Mouse (Mus musculus) urinary bladder, postnatal 25 days (tissue): ENCODE measurements around the gene 4930544D05Rik.

ENCODE experiments used
- DNase-seq: peaks from one replicate; pipeline ENCODE4 v3.0.0; 2022; ENCODE audit warnings: low spot score

The 4930544D05Rik gene

GRCm38 (mm10) chr11:70643051-70643450 is 27.4 kb downstream of the 4930544D05Rik start:
- DNase-seq: no peak

GRCm38 (mm10) chr11:70644564-70645103 is 29.0 kb downstream of the 4930544D05Rik start:
- no peak for DNase-seq

GRCm38 (mm10) chr11:70645461-70646258 is 30.0 kb downstream of the 4930544D05Rik start:
- DNase-seq: no peak

- DNase-seq: no peak
These were observed 30.6 kb downstream of the 4930544D05Rik start for GRCm38 (mm10) chr11:70646259-70646555.

GRCm38 (mm10) chr11:70646691-70647650 is 31.3 kb downstream of the 4930544D05Rik start, which contains the start of the genes Rnf167 and Slc25a11:
Rnf167 (plus strand) TSS chr11:70647235.
Slc25a11 (minus strand) TSS chr11:70647479.
- peak; percentile 88 for DNase-seq

GRCm38 (mm10) chr11:70647716-70648420 is 32.2 kb downstream of the 4930544D05Rik start:
- DNase-seq: peak; percentile 43

- no peak for DNase-seq
These were observed 32.9 kb downstream of the 4930544D05Rik start for GRCm38 (mm10) chr11:70648512-70648911.

- no peak for DNase-seq
These were observed 33.6 kb downstream of the 4930544D05Rik start for GRCm38 (mm10) chr11:70649185-70649734.

GRCm38 (mm10) chr11:70650322-70651175 is 34.9 kb downstream of the 4930544D05Rik start:
- no peak for DNase-seq

- no peak for DNase-seq
These were observed 35.7 kb downstream of the 4930544D05Rik start for GRCm38 (mm10) chr11:70651391-70651790.

- no peak for DNase-seq
These were observed 36.6 kb downstream of the 4930544D05Rik start for GRCm38 (mm10) chr11:70652029-70652883.

- no peak for DNase-seq
These were observed 37.3 kb downstream of the 4930544D05Rik start for GRCm38 (mm10) chr11:70652884-70653344.

GRCm38 (mm10) chr11:70653345-70654197 is 37.9 kb downstream of the 4930544D05Rik start:
- peak; percentile 65 for DNase-seq

- DNase-seq: peak; percentile 74
These were observed 38.7 kb downstream of the 4930544D05Rik start, which contains the start of gene Pfn1 for GRCm38 (mm10) chr11:70654198-70654922. Pfn1 (minus strand) TSS chr11:70654644.

GRCm38 (mm10) chr11:70654923-70655570 is 39.4 kb downstream of the 4930544D05Rik start:
- DNase-seq: peak; percentile 77

GRCm38 (mm10) chr11:70655571-70656455 is 40.2 kb downstream of the 4930544D05Rik start:
- peak; percentile 71 for DNase-seq
